Mouse (Mus musculus) megakaryocyte, adult 5-6 weeks (primary cell): Measurements from ENCODE around the gene Dcun1d1. TPM values are rescaled to one million over a fixed set of nuclear protein-coding genes. Genes with fewer than 3 reads are reported as not detected.

ENCODE experiments used
- total RNA-seq, 2 experiments: library from RNA; stranded (forward) in 1 of 2; stranded (reverse) in 1 of 2; fragments of 153-499, 151-499 nt in 1 of 2; fragments of 221-1000, 200-1000 nt in 1 of 2; gene quantifications; 2 replicates each; pipeline versions ENCODE4 v1.2.3 to v1.2.4; 2015 to 2017

The Dcun1d1 gene
- total RNA-seq, 2 experiments from 2014 or later: 137 to 154 TPM

Other genes with a start within 250 kb of the Dcun1d1 start
- 186 and 208 TPM in 2 replicates for gene Atp11b, start 183.3 kb downstream of the Dcun1d1 start, total RNA-seq (2015)
- gene Atp11b, start 183.3 kb downstream of the Dcun1d1 start, total RNA-seq (2017): 104 and 140 TPM in 2 replicates
- gene Mccc1, start 63.2 kb upstream of the Dcun1d1 start, total RNA-seq (2015): 14.4 and 17.9 TPM in 2 replicates
- 5.0 and 5.5 TPM in 2 replicates for gene Mccc1, start 63.2 kb upstream of the Dcun1d1 start, total RNA-seq (2017)
- not detected in 2 replicates for gene Ccdc144b, start 116.1 kb upstream of the Dcun1d1 start, total RNA-seq (2015)
- gene Ccdc144b, start 116.1 kb upstream of the Dcun1d1 start, total RNA-seq (2017): 0.07 TPM in 1 of 2 replicates, not detected in the other
- 15.4 and 27.5 TPM in 2 replicates for gene Acad9, start 128.5 kb upstream of the Dcun1d1 start, total RNA-seq (2015)
- gene Acad9, start 128.5 kb upstream of the Dcun1d1 start, total RNA-seq (2017): 15.2 and 17.0 TPM in 2 replicates
- 2.8 and 4.4 TPM in 2 replicates for gene D3Ertd254e, start 213.6 kb upstream of the Dcun1d1 start, total RNA-seq (2015)
- gene D3Ertd254e, start 213.6 kb upstream of the Dcun1d1 start, total RNA-seq (2017): 2.5 and 4.0 TPM in 2 replicates